Mouse (Mus musculus) limb, embryonic 12.5 days (tissue): ENCODE data around the gene Fbxl7. TPM values are rescaled to one million over a fixed set of nuclear protein-coding genes. Genes with fewer than 3 reads are reported as not detected.
A peak's percentile ranks its signal among the peaks of the same experiment; 100 is the strongest.

Experiments
- ATAC-seq: fragments of 200-750 bp; cut with Nextera tagmentation; 2 replicates; pipeline ENCODE4 v1.8.0; 2017; ENCODE audit warnings: low read depth, moderate TSS enrichment; ENCODE audit not compliant: insufficient number of reproducible peaks, insufficient read depth, low FRiP score, low TSS enrichment
- H3K27ac ChIP-seq: fragments of 300-500 bp; sonication (generic); 2 replicates; pipeline ENCODE4 v1.5.1; 2016; ENCODE audit warnings: mild to moderate bottlenecking, moderate library complexity
- H3K27me3 ChIP-seq: fragments of 300-500 bp; sonication (generic); 2 replicates; pipeline ENCODE4 v1.6.1; 2016; ENCODE audit warnings: mild to moderate bottlenecking, moderate library complexity
- H3K36me3 ChIP-seq: fragments of 300-500 bp; sonication (generic); 2 replicates; pipeline ENCODE4 v1.6.1; 2016; ENCODE audit warnings: mild to moderate bottlenecking, moderate library complexity
- H3K4me1 ChIP-seq: fragments of 300-500 bp; sonication (generic); replicated peaks from 2 replicates; pipeline ENCODE4 v1.6.1; 2016
- H3K4me2 ChIP-seq: fragments of 300-500 bp; sonication (generic); 2 replicates; pipeline ENCODE4 v1.6.1; 2016; ENCODE audit warnings: mild to moderate bottlenecking, moderate library complexity
- H3K4me3 ChIP-seq: fragments of 300-500 bp; sonication (generic); replicated peaks from 2 replicates; pipeline ENCODE4 v1.5.1; 2016; ENCODE audit warnings: mild to moderate bottlenecking
- H3K9ac ChIP-seq: fragments of 300-500 bp; sonication (generic); replicated peaks from 2 replicates; pipeline ENCODE4 v1.6.1; 2016; ENCODE audit warnings: mild to moderate bottlenecking, moderate library complexity
- H3K9me3 ChIP-seq: fragments of 300-500 bp; sonication (generic); 2 replicates; pipeline ENCODE4 v1.6.1; 2016; ENCODE audit warnings: mild to moderate bottlenecking, moderate library complexity
- WGBS: fragments of 180-500 bp; shearing (Covaris S2); methylation state at CpG from one replicate; pipeline ENCODE4 v1.1.7; 2016; 5-methylcytosine and 5-hydroxymethylcytosine counted together
- polyA plus RNA-seq: library from polyadenylated mRNA; unstranded; fragments of >200 nt; fragmentation: Nextera tagmentation; extraction: Ambion mirVana; gene quantifications from 2 replicates; pipeline ENCODE4 v1.2.1, GENCODE M21; 2016

Fbxl7 gene
- polyA plus RNA-seq = 22.4 and 26.0 TPM in 2 replicates

DNA sequence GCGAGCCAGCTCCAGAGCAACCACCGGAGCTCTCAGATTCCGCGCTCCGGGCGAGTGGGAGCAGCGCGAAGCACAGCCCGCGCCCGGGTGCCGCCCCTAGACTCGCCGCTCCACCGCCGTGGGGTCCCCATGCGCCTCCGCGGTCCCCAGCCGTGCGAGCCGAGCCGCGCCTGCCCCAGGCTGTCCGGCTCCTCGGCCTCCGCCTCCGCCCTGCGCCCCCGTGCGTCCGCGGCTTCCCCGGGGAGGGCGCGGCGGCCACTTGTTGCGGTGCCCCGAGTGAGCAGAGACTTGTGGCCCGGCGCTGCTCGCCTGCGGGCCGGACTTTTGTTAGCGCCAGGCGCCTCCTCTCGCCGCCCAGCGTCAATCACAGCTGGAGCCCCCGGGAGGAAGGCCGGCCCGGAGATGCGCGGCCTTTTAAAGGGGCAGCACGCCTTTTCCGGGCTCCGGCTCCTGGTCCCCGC is at the start of gene Fbxl7:
Fbxl7 (minus strand) TSS at position 330 of the 461 bp plus-strand sequence.
- Histone ChIP-seq H3K4me1 (peaks cover 6% of the 10 kb centered on the region), H3K36me3 (no peaks in the 10 kb centered on the region), H3K27ac (peak within 1 kb of the TSS; percentile 96), H3K4me3 (peak within 1 kb of the TSS; percentile 78), H3K27me3 (0 out of 2 replicates have a peak, but pooled peaks cover 5% of the 10 kb centered on the region), H3K9ac (peak within 1 kb of the TSS; percentile 91), H3K4me2 (peak within 1 kb of the TSS; percentile 73), H3K9me3 (no peaks in the 10 kb centered on the region)
- ATAC-seq = peak; percentile 86
- WGBS = under 1% methylated on average over 58 of the region's 58 CpGs

- Histone ChIP-seq H3K27me3 (peaks cover 4% of the 10 kb centered on the region; the same call in 1 of the 2 replicates), H3K36me3 (no peaks in the 10 kb centered on the region), H3K4me2 (no peak overlapping the region), H3K27ac (no peak overlapping the region), H3K9me3 (peaks cover 7% of the 10 kb centered on the region; the same call in 1 of the 2 replicates), H3K4me3 (no peak overlapping the region), H3K9ac (no peak overlapping the region), H3K4me1 (no peaks in the 10 kb centered on the region)
- WGBS = 65% methylated on average over 2 of the region's 2 CpGs
- ATAC-seq = no peak
Observed at GRCm38 (mm10) chr15:26922026-26922425, 26.6 kb upstream of the Fbxl7 start.

- Histone ChIP-seq H3K9ac (no peak overlapping the region), H3K4me1 (no peaks in the 10 kb centered on the region), H3K9me3 (no peaks in the 10 kb centered on the region), H3K27me3 (peaks cover 1% of the 10 kb centered on the region; the same call in 1 of the 2 replicates), H3K4me2 (no peak overlapping the region), H3K4me3 (no peak overlapping the region), H3K27ac (no peak overlapping the region), H3K36me3 (no peaks in the 10 kb centered on the region)
- no peak for ATAC-seq
Observed at GRCm38 (mm10) chr15:26913427-26913826, 18.0 kb upstream of the Fbxl7 start.

- Histone ChIP-seq H3K27ac (peak overlapping the region; percentile 96), H3K4me3 (peak overlapping the region; percentile 78), H3K4me1 (peaks cover 6% of the 10 kb centered on the region), H3K27me3 (0 out of 2 replicates have a peak, but pooled peaks cover 5% of the 10 kb centered on the region), H3K36me3 (no peaks in the 10 kb centered on the region), H3K9me3 (no peaks in the 10 kb centered on the region), H3K9ac (peak overlapping the region; percentile 91), H3K4me2 (peak overlapping the region; percentile 73)
- ATAC-seq = peak; percentile 35
- under 1% methylated on average over 14 of the region's 14 CpGs for WGBS
Observed at GRCm38 (mm10) chr15:26895761-26896160, 381 bp upstream of the Fbxl7 start.

DNA sequence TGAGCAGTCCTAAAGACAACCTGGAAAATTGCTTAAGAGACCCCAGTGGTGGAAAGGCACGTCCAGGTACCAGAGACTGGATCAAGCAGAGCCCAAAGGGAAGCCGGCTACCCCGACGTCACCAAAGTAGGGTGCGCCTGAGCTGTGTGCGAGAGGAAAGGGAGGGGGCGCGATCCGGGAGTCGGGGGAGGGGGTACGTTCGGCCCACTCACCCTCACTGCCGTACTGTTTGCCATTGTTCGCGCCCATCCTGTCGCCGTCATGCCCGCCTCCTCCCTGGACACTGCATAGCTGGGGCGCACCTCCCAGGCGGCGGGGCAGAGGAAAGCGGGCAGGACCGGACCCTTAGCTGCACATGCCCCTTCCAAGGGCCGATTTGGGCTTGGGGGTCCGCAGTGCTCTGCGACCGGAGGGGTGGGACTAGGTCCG is 565 bp downstream of the Fbxl7 start:
- no peaks in the 10 kb centered on the region for H3K36me3 ChIP-seq
- peak overlapping the region; percentile 78 for H3K4me3 ChIP-seq
- 0 out of 2 replicates have a peak, but pooled peaks cover 5% of the 10 kb centered on the region for H3K27me3 ChIP-seq
- no peaks in the 10 kb centered on the region for H3K9me3 ChIP-seq
- ATAC-seq = peak; percentile 70
- peak overlapping the region; percentile 73 for H3K4me2 ChIP-seq
- peak overlapping the region; percentile 96 for H3K27ac ChIP-seq
- under 1% methylated on average over 28 of the region's 28 CpGs for WGBS
- peak overlapping the region; percentile 91 for H3K9ac ChIP-seq
- peaks cover 6% of the 10 kb centered on the region for H3K4me1 ChIP-seq

GRCm38 (mm10) chr15:26894031-26894655 is 1.2 kb downstream of the Fbxl7 start:
- WGBS = 3% methylated on average over 12 of the region's 12 CpGs
- Histone ChIP-seq H3K9me3 (no peaks in the 10 kb centered on the region), H3K4me2 (peak overlapping the region; percentile 73), H3K9ac (peak overlapping the region; percentile 91), H3K27ac (peak overlapping the region; percentile 96), H3K4me1 (peaks cover 6% of the 10 kb centered on the region), H3K27me3 (0 out of 2 replicates have a peak, but pooled peaks cover 5% of the 10 kb centered on the region), H3K4me3 (peak overlapping the region; percentile 78), H3K36me3 (no peaks in the 10 kb centered on the region)
- ATAC-seq = 0 out of 2 replicates have a peak, but pooled peaks have one; percentile 26

DNA sequence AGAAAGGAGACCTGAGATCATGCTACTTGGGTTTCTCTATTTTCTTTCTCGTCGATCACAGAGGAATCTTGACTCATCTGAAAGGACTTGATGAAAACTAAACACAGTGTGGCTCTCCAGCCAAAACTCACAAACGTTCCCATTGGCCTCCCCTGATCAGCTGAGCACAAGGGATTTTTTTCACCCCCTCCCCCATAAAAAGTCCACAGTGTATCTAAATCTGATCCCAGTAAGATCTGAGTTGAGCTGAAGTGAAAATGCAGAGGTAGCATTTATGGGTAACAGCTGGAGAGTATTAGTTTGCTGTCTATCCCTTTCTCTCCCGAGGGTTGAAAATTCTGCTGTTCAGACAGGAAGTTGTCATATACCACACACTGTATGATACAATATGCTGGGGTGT is 2.2 kb downstream of the Fbxl7 start:
- peaks cover 6% of the 10 kb centered on the region for H3K4me1 ChIP-seq
- H3K27me3 ChIP-seq = 0 out of 2 replicates have a peak, but pooled peaks cover 5% of the 10 kb centered on the region
- H3K4me3 ChIP-seq = peak overlapping the region; percentile 21
- peak overlapping the region; percentile 73 for H3K4me2 ChIP-seq
- no peak overlapping the region for H3K27ac ChIP-seq
- H3K9me3 ChIP-seq = no peaks in the 10 kb centered on the region
- 43% methylated on average over 4 of the region's 4 CpGs for WGBS
- ATAC-seq = no peak
- H3K36me3 ChIP-seq = no peaks in the 10 kb centered on the region
- no peak overlapping the region for H3K9ac ChIP-seq

DNA sequence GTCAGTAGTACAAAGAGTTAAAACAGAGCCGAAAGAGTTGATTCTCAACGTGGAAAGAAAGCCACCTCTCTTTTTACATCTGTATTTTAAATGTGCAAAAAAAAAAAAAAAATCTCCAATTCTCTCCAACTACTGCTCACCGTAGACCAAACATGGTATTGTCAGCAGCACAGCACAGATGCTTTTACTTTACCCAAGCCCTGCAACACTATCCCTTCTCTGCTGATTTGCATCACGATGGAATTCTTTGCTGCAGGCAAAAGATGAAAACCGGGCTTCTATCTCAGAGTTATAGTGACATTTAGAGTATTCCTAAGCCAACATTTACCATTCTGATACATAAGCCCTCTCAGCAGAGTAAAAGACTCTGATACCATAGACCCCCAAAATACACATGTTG is 5.4 kb downstream of the Fbxl7 start:
- no peaks in the 10 kb centered on the region for H3K9me3 ChIP-seq
- H3K36me3 ChIP-seq = no peaks in the 10 kb centered on the region
- H3K4me2 ChIP-seq = no peak overlapping the region
- H3K4me3 ChIP-seq = no peak overlapping the region
- no peak for ATAC-seq
- H3K27ac ChIP-seq = no peak overlapping the region
- no peak overlapping the region for H3K9ac ChIP-seq
- H3K4me1 ChIP-seq = peaks cover 6% of the 10 kb centered on the region
- no peaks in the 10 kb centered on the region for H3K27me3 ChIP-seq
- WGBS = 58% methylated on average over 5 of the region's 5 CpGs

DNA sequence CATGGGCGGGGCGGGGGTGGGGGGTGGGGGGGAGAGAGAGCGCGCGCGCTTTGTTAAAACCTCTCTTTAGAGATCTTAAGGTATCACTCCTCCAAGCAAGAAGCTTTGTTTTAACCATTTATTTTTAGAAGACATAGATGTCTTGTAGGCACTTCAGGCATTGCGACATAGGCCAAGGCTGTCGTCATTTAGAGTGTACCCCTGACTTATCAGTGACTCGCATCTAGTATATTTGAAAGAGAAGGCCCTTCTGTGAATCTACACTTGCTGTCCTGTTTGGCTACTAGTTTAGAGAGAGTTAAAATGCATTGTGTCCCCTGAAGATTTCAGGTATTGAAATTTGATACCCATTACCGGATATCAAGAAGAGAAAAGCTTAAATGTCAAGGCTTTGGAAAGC is 7.2 kb downstream of the Fbxl7 start:
- WGBS = 69% methylated on average over 10 of the region's 10 CpGs
- Histone ChIP-seq H3K27ac (no peak overlapping the region), H3K9me3 (no peaks in the 10 kb centered on the region), H3K27me3 (no peaks in the 10 kb centered on the region), H3K4me3 (no peak overlapping the region), H3K4me1 (peaks cover 2% of the 10 kb centered on the region), H3K9ac (no peak overlapping the region), H3K36me3 (no peaks in the 10 kb centered on the region), H3K4me2 (no peak overlapping the region)
- ATAC-seq = no peak

GRCm38 (mm10) chr15:26885979-26886378 is 9.4 kb downstream of the Fbxl7 start:
- no peak for ATAC-seq
- no peaks in the 10 kb centered on the region for H3K9me3 ChIP-seq
- WGBS = 71% methylated on average over 2 of the region's 2 CpGs
- H3K4me3 ChIP-seq = no peak overlapping the region
- no peaks in the 10 kb centered on the region for H3K27me3 ChIP-seq
- no peaks in the 10 kb centered on the region for H3K36me3 ChIP-seq
- H3K4me1 ChIP-seq = peaks cover 3% of the 10 kb centered on the region; the same call in 1 of the 2 replicates
- H3K9ac ChIP-seq = no peak overlapping the region
- H3K4me2 ChIP-seq = no peak overlapping the region
- H3K27ac ChIP-seq = no peak overlapping the region

- 64% methylated on average over 8 of the region's 8 CpGs for WGBS
- no peaks in the 10 kb centered on the region for H3K36me3 ChIP-seq
Observed at GRCm38 (mm10) chr15:26880212-26880956, 15.0 kb downstream of the Fbxl7 start.

More at GRCm38 (mm10) chr15:26880212-26880956, 15.0 kb downstream of the Fbxl7 start:
- Histone ChIP-seq H3K9ac (no peak overlapping the region), H3K4me2 (no peak overlapping the region), H3K27ac (no peak overlapping the region), H3K4me3 (no peak overlapping the region), H3K27me3 (no peaks in the 10 kb centered on the region), H3K9me3 (no peaks in the 10 kb centered on the region), H3K4me1 (peaks cover 18% of the 10 kb centered on the region)
- ATAC-seq = no peak
